Mouse (Mus musculus): Measurements from ENCODE around the gene Mfap1b. TPM values are rescaled to one million over a fixed set of nuclear protein-coding genes. Genes with fewer than 3 reads are reported as not detected.

Mfap1b gene
- total RNA-seq, 2 experiments from 2014 or later: 40.1 to 42.3 TPM

DNA sequence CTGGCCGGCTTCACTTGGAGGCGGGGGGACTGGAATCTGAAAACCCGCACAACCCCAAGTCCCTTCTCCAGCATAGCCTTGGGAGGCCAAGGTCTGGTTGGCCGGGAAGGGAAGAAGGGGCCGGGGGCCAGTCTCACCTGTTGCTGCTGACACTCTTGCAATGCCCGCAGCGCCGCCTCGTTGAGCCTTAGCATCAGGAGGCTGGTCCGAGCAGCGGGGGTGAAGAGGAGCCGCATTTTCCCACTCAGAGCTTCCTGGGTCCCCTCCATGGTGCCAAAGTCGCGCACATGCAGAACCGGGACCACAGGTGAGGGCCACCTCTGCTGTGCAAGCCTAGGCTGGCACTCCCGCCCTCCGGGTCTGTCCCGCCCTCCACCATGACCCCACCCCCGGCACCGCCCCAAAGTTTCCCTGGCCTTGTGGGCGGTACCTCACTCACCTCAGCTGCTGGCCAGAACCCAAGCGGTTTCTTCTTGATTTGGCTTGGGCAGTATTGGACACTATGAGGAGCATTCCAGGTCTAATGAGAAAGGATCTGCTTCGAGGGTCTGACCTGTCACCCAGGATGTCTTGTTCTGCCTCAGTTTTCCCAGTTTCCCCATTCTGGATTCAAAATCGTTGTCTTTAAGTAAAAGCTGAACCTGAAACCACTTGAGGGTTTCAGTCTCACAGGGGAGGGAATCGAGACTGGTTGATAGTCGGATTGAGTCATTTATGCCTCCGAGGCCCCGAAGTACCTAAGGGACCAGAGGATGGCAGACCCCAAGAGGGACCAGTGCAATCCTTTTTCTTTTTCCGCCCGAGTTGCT, 31.4 kb downstream of the Mfap1b start:
- DNase-seq (ENCODE audit: low spot score in 2 of 2): no peak
- intact Hi-C loops (cut with DNase I): no loop called here

DNA sequence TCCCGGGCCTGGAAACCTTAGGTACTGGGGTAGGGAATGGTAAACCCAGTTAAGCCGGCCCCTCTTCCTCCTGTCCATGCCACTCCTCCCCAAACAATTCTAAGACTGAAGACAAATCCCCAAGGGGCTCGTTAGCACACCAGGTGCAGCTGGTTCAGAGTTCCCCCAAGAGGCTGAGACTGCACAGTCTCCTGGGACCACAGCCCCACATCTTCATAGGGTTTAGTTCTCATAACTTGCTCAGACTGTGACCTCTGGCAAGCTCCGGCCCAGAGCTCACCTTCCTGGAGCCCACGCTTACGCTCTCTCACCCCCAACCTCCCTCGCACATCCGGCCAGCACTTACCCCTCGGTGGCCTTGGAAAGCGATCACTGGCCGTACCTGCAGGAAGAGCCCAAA, 32.1 kb downstream of the Mfap1b start:
- DNase-seq (ENCODE audit: low spot score in 2 of 2): no peak
- intact Hi-C loops (cut with DNase I): no loop called here

DNA sequence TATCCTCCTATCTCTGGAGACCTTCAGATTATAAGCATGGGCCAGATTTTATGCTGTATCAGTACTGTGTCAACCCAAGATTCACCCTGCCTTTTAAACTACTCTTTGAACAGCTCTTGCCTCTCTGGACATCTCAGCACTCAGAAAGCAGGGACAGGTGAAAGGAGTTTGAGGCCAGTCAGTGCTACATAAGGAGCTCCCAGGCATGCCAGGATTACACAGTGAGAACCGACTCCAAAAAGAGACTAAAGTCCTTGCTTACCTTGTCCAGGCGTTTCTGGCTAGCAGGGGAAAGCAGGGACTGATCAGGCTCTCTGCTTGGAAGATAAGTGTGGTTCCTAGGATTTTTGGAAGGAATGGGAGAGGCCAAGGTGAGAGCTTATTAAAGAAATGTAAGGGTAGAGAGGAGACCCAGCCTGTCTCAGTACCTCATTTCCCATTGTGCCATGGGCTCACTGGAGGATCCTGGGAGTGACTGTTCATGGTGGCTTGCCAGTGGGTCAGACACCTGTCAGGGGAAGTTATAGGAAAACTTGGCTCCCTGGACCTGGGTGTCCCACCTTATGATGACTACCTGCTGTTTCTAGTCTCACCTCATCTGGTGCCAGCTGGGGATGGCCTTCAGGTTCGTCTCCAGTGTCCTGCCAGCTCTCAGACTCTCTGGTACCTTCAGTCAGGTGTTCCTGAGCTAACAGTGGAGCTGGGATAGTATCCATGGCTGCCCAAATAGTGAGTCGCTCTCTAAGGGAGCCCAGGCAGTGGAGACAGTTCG, 32.8 kb downstream of the Mfap1b start:
- intact Hi-C loops (cut with DNase I): no loop called here
- no peak for DNase-seq (ENCODE audit: low spot score in 2 of 2)

DNA sequence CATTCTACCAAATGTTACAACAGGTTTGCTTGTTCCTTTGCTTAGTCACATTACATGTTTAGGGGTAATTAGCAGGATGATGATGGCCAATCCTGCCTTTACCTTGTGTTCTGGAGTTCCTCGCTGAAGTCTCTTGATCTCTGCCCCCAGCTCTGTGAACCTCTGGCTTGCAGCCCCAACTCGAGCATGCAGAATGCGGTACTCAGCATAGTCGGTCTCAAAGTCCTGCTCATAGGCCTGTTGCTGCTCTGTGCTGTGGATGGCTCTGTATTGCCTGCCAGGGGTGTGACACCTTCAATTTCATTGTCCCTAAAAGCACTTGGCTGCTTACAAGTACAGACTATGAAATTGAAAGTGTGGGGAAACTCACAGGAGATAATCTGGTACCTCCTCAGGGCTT, 34.1 kb downstream of the Mfap1b start:
- intact Hi-C loops (cut with DNase I): no loop called here
- no peak for DNase-seq (ENCODE audit: low spot score in 2 of 2)

DNA sequence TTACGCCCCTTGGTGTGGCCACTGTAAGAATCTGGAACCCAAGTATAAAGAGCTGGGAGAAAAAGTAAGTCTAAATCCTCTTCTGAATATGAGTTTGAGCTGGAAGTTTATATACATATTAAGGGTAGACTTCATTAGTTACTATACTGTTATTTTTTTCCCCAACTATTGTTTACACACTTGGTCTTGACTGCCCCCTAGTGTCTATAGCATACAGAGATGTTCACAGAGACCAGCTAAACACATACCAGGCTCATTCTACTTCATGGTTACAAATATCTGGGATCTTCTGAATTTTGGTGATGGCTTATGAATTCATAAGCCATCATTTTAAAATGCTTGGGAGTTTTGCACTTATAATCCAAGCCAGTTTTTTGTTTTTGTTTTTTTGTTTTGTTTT, 39.0 kb downstream of the Mfap1b start:
- DNase-seq (ENCODE audit: low spot score in 2 of 2): no peak
- intact Hi-C loops (cut with DNase I): no loop called here

DNA sequence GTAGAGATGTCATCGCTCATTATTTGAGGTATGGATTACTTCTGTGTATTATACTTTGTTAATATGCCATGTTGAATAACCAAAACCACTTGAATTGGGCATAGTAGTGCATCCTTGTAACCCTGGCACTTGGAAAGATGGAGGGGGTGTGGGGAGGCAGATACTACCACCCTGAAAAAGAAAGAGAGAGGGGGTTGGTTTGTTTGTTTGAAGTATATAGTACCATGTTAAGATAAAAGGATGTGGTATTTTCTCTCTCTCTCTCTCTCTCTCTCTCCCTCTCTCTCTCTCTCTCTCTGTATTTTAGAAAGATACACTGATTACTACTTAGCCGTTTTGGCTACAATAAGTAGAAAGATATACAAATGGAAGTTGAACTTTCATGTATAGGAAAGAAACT, 48.0 kb downstream of the Mfap1b start:
- intact Hi-C loops (cut with DNase I): no loop called here
- no peak for DNase-seq (ENCODE audit: low spot score in 2 of 2)

DNA sequence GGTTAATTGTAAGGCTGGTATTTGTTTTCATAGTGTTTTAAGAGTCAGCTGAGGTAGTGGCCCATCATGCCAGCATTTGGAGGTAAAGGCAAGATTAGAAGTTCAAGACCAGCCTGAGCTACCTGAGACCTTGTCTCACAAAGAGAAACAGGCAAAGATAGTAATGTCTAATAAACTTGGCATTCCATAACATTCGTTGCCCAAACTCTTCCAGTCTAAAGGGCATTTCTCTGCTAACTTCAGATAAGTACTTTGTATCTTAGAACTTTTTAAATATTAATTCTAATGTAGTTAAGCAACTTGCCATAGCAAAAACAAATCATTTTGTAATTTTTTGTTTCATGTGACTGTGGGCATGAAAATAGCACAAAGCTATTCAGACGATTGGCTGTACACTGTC, 50.7 kb downstream of the Mfap1b start:
- intact Hi-C loops (cut with DNase I): no loop called here
- DNase-seq (ENCODE audit: low spot score in 2 of 2): no peak

DNA sequence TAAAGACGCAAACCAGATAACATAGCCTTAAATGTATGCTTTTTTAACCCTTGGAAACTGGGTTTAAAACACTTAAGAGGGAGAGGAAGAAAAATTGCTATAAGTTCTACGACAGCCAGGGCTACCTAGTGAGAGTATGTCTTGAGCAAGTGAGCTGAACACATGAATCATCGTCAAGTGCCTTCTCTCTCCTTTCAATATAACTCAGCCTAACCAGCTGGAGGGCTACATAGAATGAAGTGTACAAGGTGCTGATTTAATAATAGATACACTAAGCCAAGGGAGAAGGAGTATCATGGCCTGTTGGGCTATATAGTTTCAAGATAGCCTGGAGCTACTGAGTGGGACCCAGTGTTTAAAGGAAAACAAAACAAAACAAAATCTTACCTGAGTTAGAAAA, 55.4 kb downstream of the Mfap1b start:
- intact Hi-C loops (cut with DNase I): no loop called here
- no peak for DNase-seq (ENCODE audit: low spot score in 2 of 2)

DNA sequence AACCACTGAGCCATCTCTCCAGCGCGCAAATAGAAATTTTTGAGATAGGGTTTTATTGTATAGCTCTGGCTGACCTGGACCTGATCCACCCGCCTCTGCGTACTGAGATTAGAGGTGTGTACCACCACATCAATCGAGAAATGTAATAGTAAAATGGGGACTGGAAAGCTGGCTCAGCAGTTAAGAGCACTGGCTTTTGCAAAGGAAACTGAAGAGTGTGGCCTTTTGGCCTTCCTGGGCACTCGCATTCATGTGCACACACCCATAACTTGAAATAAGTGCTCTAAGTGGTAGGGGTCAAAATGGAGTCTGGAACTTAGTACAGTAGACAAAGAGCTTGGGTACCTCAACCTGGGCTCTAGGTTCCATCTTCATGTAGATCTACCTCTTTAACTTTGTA, 57.5 kb downstream of the Mfap1b start:
- no peak for DNase-seq (ENCODE audit: low spot score in 2 of 2)
- intact Hi-C loops (cut with DNase I): no loop called here

DNA sequence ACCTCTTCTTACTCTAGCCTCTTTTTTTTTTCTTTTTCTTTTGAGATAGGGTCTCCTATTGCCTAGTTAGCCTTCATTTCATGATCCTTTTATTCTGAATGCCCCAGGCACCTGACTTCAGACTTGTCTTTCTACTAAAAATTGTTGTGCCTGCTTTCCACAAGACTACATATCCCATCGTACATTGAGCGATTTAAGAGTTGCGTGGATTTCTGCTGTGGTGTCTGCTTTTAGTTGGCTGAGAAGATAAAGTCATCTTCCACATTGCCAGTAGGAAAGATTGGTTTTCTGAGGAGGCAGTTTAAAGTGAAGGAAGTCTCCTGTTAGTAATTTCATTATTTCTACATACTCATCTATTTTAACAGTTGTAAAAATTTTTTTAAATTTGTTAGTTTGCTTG, 58.3 kb downstream of the Mfap1b start:
- no peak for DNase-seq (ENCODE audit: low spot score in 2 of 2)

DNA sequence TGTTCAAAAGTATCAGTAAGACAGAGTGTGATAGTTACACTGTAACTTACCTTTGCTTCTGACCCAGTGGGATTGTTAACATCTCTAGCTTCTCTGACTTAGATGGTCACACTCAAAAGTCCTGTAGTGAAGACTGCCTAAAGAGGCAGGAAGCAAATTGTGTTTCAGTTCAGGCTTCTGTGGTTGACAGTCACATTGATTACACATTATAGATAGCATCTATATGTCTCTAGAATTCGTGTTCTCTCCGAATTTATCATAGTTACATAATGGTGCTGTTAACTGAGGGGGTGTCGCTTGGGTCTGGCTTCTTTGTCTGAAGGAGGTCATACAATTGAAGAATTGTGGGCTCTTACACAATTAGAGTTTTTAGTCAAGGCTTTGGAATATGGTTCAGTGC, 58.8 kb downstream of the Mfap1b start:
- no peak for DNase-seq (ENCODE audit: low spot score in 2 of 2)
- intact Hi-C loops (cut with DNase I): no loop called here

More for the DNA sequence above, 58.3 kb downstream of the Mfap1b start:
- intact Hi-C loops (cut with DNase I): no loop called here

DNA sequence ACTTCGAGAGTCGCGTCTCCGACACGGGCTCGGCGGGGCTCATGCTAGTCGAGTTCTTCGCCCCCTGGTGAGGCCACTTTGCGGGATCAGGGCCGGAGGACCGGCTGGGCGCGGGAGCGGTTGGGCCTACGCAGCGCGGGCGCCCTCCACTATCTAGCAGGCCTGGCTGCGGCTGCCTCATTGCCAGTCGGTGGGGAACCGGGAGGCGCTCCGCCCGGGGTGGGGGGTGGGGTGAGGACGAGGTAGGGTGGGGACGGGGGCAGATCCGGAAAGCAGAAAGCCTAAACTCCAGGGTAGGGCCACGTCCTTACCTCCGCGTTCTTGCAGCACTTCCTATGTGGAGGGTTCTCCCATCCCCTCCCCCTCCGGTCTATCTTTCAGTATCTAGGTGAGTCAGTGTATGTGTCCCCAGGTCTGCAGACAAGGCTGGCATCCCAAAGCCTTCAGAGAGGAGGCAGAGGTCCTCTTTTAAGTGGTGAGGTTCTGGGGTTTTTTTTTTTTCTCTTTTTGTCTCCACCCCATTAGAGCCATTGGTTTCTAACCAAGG, 59.7 kb downstream of the Mfap1b start:
- DNase-seq (ENCODE audit: low spot score in 2 of 2): no peak
- intact Hi-C loops (cut with DNase I): loop anchor here (5.0 kb wide), 1 partner anchor 33 kb away; the partner anchor contains the start of gene Serf2

DNA sequence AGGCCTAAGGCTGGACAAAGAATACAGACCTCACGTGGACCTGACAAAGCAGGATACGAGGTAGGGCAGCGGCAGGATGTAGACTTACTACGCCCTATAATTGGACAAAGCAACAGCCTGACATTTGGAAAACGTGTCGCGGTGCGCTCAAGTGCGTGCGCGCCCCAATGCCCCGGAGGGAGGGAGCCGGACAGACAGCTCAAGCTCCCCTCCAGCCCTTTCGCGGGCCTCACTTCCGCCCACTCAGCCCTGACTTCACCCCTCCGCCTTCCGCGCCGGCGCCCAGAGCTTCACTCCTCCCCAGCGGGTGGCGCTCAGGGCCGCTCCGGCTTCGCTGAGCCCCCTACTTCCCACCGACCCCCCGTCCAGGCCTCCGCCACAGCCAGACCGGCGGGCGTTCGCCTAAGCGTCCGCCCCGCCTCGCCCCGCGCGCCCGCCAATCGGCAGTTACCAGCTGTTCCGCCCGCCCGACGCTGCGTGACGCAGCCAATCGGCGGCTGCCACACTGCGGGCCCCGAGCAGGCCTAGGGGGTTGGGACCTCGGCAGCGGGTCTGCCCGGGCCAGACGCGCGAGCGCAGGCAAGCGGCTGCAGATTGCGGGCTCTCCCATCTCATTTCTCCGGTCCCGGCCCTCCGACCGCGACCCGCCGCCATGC, 60.4 kb downstream of the Mfap1b start, which contains the start of the genes Pdia3 and Catsper2:
Pdia3 (plus strand) TSS at position 389 of the 656 bp plus-strand sequence.
Catsper2 (minus strand) TSS at position 406 of the 656 bp plus-strand sequence.
- intact Hi-C loops (cut with DNase I): loop anchor here (5.0 kb wide), 1 partner anchor 34 kb away; the partner anchor contains the start of gene Serf2
- peak; percentile 95 to 97 for DNase-seq (ENCODE audit: low spot score in 2 of 2)

DNA sequence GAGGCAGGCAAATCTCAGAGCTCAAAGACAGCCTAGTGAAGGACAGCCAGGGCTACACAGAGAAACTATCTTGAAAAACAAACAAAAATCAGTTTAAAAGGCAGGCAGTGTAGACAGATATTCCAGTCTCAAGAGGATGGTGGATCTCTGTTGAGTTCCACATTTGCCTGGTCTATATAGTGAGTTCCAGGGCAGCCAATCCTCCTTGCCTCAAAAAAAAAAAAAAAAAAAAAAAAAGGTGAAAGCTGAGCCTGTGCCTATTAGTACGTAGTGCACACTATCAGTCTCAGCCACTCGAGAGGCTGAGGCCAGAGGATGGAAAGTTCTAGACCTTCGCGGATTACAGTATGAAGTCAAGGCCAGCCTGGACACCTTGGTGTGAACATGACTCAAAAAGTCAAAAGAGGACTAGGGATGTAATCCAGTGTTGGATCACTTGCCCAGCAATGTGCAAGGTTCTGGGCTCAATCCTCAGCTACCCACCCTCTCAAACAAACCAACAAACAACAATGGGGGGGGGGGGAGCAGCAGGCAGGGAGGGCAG, 61.0 kb downstream of the Mfap1b start:
- no peak for DNase-seq (ENCODE audit: low spot score in 2 of 2)
- intact Hi-C loops (cut with DNase I): loop anchor here (5.0 kb wide), 1 partner anchor 34 kb away; the partner anchor contains the start of gene Serf2

Small RNA genes within 50 kb of the gene (microRNA-seq; reads per million reads assigned to microRNA genes)
- gene Gm22953: not detected

Other genes starting within 250 kb of the Mfap1b start
- gene Trp53bp1, start 202.7 kb downstream of the Mfap1b start, total RNA-seq (2021): 100 to 1,000 TPM; 125 to 148 TPM
- 100 to 1,000 TPM; 594 to 651 TPM for gene Map1a, start 184.5 kb downstream of the Mfap1b start, total RNA-seq (2021)
- 100 to 1,000 TPM; 105 to 126 TPM for gene Ppip5k1, start 118.7 kb downstream of the Mfap1b start, total RNA-seq (2021)
- gene Ckmt1, start 116.4 kb downstream of the Mfap1b start, total RNA-seq (2021): 100 to 1,000 TPM; 350 to 364 TPM
- gene Strc, start 86.9 kb downstream of the Mfap1b start, total RNA-seq (2021): under 1 TPM; 0.23 to 0.30 TPM
- 100 to 1,000 TPM; 172 to 201 TPM for gene Pdia3, start 60.3 kb downstream of the Mfap1b start, total RNA-seq (2021)
- 1 to 10 TPM; 3.4 to 5.3 TPM for gene Catsper2, start 60.3 kb downstream of the Mfap1b start, total RNA-seq (2021)
- gene Ell3, start 29.8 kb downstream of the Mfap1b start, total RNA-seq (2021): under 1 TPM in 1 of 2 experiments, not detected in 1; 0.20 TPM
- gene Serf2, start 24.9 kb downstream of the Mfap1b start, total RNA-seq (2021): 100 to 1,000 TPM; 171 to 191 TPM
- 10 to 100 TPM; 20.3 to 22.6 TPM for gene Hypk, start 20.8 kb downstream of the Mfap1b start, total RNA-seq (2021)
- under 1 TPM; 0.27 to 0.39 TPM for gene Serinc4, start 17.3 kb downstream of the Mfap1b start, total RNA-seq (2021)
- gene Mfap1a, start 32.6 kb upstream of the Mfap1b start, total RNA-seq (2021): 10 to 100 TPM; 33.0 to 34.3 TPM
- 1 to 10 TPM; 4.7 to 4.9 TPM for gene Wdr76, start 32.7 kb upstream of the Mfap1b start, total RNA-seq (2021)